In genomic region chr2:6927693-6928360, GRCm38 (mm10) we compare ENCODE assay signal across 17 mouse cellular contexts.
A peak's percentile ranks its signal among the peaks of the same experiment; 100 is the strongest.
DNase-seq lines count a peak whose midpoint lies in the region; ATAC-seq lines count a peak whose summit lies in the region.
"Had no signal": no experiment of that assay in that cellular context is flagged by ENCODE, and none has a peak within 500 bp of the region (broad histone marks: within the 10 kb centered on the region; RNA-seq: fewer than 3 reads in every experiment).

No protein-coding gene starts in this region.

- H3K27ac ChIP-seq in heart, embryonic 12.5 days (ENCODE audit: poor library complexity, severe bottlenecking): no peak overlapping the region
- H3K27ac ChIP-seq: forebrain, embryonic 15.5 days; heart, adult 2 months; hindbrain, embryonic 15.5 days; kidney, postnatal 0 days; liver, embryonic 14.5 days had no signal

- H3K36me3 ChIP-seq in heart, embryonic 12.5 days: no peaks in the 10 kb centered on the region
- H3K36me3 ChIP-seq: forebrain, embryonic 15.5 days; hindbrain, embryonic 15.5 days had no signal

- WGBS in heart, embryonic 12.5 days: 71% methylated on average over 4 of the region's 4 CpGs

- no peak for ATAC-seq in heart, embryonic 12.5 days (ENCODE audit: insufficient number of reproducible peaks, low FRiP score)
- no peak for ATAC-seq in inflammation-experienced regulatory T-cells, adult 6 months
- ATAC-seq: forebrain, embryonic 15.5 days had no signal

- no peak overlapping the region for H3K4me2 ChIP-seq in heart, embryonic 12.5 days
- H3K4me2 ChIP-seq: forebrain, embryonic 15.5 days; hindbrain, embryonic 15.5 days had no signal

- no peaks in the 10 kb centered on the region for H3K9me3 ChIP-seq in heart, embryonic 12.5 days (replicated peaks)
- H3K9me3 ChIP-seq: forebrain, embryonic 15.5 days; hindbrain, embryonic 15.5 days had no signal

- H3K4me3 ChIP-seq in heart, embryonic 12.5 days: no peak overlapping the region
- H3K4me3 ChIP-seq: forebrain, embryonic 15.5 days; heart, adult 2 months; hindbrain, embryonic 15.5 days; myocyte had no signal

- no peak overlapping the region for H3K9ac ChIP-seq in heart, embryonic 12.5 days
- H3K9ac ChIP-seq: forebrain, embryonic 15.5 days; hindbrain, embryonic 15.5 days; liver, embryonic 14.5 days had no signal

- H3K27me3 ChIP-seq in heart, embryonic 12.5 days (replicated peaks): no peaks in the 10 kb centered on the region
- H3K27me3 ChIP-seq: CH12.LX; forebrain, embryonic 15.5 days; hindbrain, embryonic 15.5 days had no signal

- peak; percentile 59 to 60 for DNase-seq in heart, adult 9 months (ENCODE audit: low spot score in 2 of 2)
- peak; percentile 31 to 65 for DNase-seq in right cerebral cortex, postnatal 36 days (ENCODE audit: low spot score in 2 of 2)
- DNase-seq in right cerebral cortex, postnatal 25 days: no peak
- DNase-seq in left cerebral cortex, adult 9 months (ENCODE audit: low spot score in 2 of 2): peak; percentile 41 to 67
- DNase-seq in telencephalon, adult 2 months (ENCODE audit: low read depth, low spot score): peak; percentile 87
- no peak for DNase-seq in ovary, postnatal 36 days (ENCODE audit: low spot score)
- DNase-seq: cerebellum, adult 8-10 months; spleen, adult 18-20 months had no signal

- peaks cover 7% of the 10 kb centered on the region; the same call in 1 of the 2 replicates for H3K4me1 ChIP-seq in heart, embryonic 12.5 days (replicated peaks)
- H3K4me1 ChIP-seq: hindbrain, embryonic 15.5 days had no signal

Comparison
In these comparisons a context has a peak if more than half of its experiments do, and no peak if none do; other contexts are left out.
1. DNase-seq: peak in heart, adult 9 months (2 of 2), right cerebral cortex, postnatal 36 days (2 of 2), left cerebral cortex, adult 9 months (2 of 2) and telencephalon, adult 2 months (single experiment); none in right cerebral cortex, postnatal 25 days (single experiment) and ovary, postnatal 36 days (single experiment).